Mouse (Mus musculus): ENCODE measurements at regions not wholly inside any gene's neighbourhood (a gene's known extent, or its start where the extent isn't known, plus 50 kb on each side); places are given as distances from the start of the nearest gene placed in this dataset.

- no peak for TF ChIP-seq CTCF (IDR thresholded peaks at IDR 0.05; ENCODE audit: low read depth)
- no peak for ATAC-seq
These were observed 356.5 kb upstream of the Cdh6 start for GRCm38 (mm10) chr15:13529960-13530359.

GRCm38 (mm10) chr15:13529050-13529449, 355.6 kb upstream of the Cdh6 start:
- no peak for TF ChIP-seq CTCF (IDR thresholded peaks at IDR 0.05; ENCODE audit: low read depth)
- no peak overlapping the region for H3K27ac ChIP-seq (ENCODE audit: low read depth, low read length)
- 86% methylated on average over 4 of the region's 4 CpGs for WGBS

More at GRCm38 (mm10) chr15:13529960-13530359, 356.5 kb upstream of the Cdh6 start:
- Histone ChIP-seq H3K27me3 (replicated peaks; ENCODE audit: control insufficient read depth, insufficient read depth, low read length) (no peaks in the 10 kb centered on the region), H3K4me3 (ENCODE audit: low read depth, low read length) (no peak overlapping the region), H3K27ac (ENCODE audit: low read depth, low read length) (no peak overlapping the region), H3K36me3 (ENCODE audit: control insufficient read depth, insufficient read depth) (no peaks in the 10 kb centered on the region), H3K9me3 (ENCODE audit: control insufficient read depth) (no peaks in the 10 kb centered on the region), H3K4me2 (replicated peaks; ENCODE audit: low read depth) (no peak overlapping the region), H3K4me1 (replicated peaks; ENCODE audit: control insufficient read depth, insufficient read depth, low read length) (no peaks in the 10 kb centered on the region), H3K9ac (ENCODE audit: low read depth, low read length) (no peak overlapping the region)
- 57% methylated on average over 3 of the region's 3 CpGs for WGBS

More at GRCm38 (mm10) chr15:13529050-13529449, 355.6 kb upstream of the Cdh6 start:
- Histone ChIP-seq H3K4me1 (replicated peaks; ENCODE audit: control insufficient read depth, insufficient read depth, low read length) (no peaks in the 10 kb centered on the region), H3K27me3 (replicated peaks; ENCODE audit: control insufficient read depth, insufficient read depth, low read length) (no peaks in the 10 kb centered on the region), H3K4me3 (ENCODE audit: low read depth, low read length) (no peak overlapping the region), H3K9me3 (ENCODE audit: control insufficient read depth) (no peaks in the 10 kb centered on the region), H3K9ac (ENCODE audit: low read depth, low read length) (no peak overlapping the region), H3K36me3 (ENCODE audit: control insufficient read depth, insufficient read depth) (no peaks in the 10 kb centered on the region), H3K4me2 (replicated peaks; ENCODE audit: low read depth) (no peak overlapping the region)
- no peak for ATAC-seq
